Mouse (Mus musculus): ENCODE results near the gene Gtf2e1. TPM values are rescaled to one million over a fixed set of nuclear protein-coding genes. Genes with fewer than 3 reads are reported as not detected.
A peak's percentile ranks its signal among the peaks of the same experiment; 100 is the strongest.

Gtf2e1 gene
- polyA plus RNA-seq, 1 experiment from 2014 or later = 33.6 TPM

DNA sequence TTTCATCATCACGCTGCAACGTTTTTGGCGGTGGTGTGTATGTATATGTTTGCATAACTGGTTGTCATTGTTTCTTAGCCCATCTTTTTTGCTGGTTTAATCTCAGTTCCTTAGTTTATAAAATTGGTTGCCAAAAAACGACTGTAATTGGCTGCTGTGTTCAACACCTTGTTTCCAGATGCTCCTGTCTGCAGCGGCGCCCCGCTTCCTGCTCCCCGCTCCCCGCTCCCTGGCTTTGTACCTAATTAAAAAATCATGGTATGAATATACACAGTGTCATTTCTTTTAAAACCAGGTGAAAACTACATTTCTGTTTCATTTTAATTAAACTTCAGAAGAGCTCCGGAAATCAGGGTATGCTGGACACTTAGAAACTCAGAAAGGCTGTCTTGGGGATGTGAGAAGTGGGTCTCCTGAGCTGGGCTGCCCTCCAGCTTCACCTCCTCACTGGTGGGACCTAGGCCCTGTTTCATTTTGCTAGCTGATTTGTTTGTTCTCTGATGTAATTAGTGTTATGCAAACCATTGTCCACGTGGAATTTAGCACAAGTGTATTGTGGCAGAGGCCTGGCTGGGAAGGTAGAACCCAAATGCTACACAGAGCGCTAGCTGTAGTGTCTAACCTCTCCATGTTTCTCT is 32.6 kb upstream of the Gtf2e1 start:
- Histone ChIP-seq H3K27me3 (no peaks in the 10 kb centered on the region), H3K4me2 (no peak overlapping the region), H3K9me3 (no peaks in the 10 kb centered on the region), H3K9ac (no peak overlapping the region), H3K4me3 (no peak overlapping the region), H3K4me1 (replicated peaks) (peaks cover 4% of the 10 kb centered on the region; the same call in 1 of the 2 replicates), H3K27ac (no peak overlapping the region), H3K36me3 (peaks cover 8% of the 10 kb centered on the region)
- 89% methylated on average over 12 of the region's 12 CpGs for WGBS
- no peak for ATAC-seq (ENCODE audit: low FRiP score)

DNA sequence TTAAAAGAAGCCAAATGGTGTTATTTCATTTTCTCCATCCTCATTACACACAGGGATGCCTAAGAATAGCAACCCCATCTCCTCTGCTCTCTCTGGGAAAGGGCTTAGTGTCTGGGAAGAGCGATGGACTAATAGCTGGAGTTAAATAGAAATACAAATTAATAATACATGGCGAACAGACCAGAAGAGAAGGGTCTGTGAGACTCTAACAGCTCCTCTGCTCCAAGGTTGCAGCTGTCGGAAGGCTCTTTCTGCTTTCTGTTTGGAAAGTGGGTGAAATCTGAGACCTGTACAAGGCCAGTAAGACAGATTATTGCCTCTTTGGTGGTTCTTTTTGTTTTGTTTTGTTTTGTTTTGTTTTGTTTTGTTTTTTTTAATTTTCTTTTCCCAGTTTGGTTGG is 32.0 kb upstream of the Gtf2e1 start:
- 75% methylated on average over 3 of the region's 3 CpGs for WGBS
- H3K4me2 ChIP-seq = no peak overlapping the region
- H3K4me3 ChIP-seq = no peak overlapping the region
- H3K27ac ChIP-seq = 0 out of 2 replicates have a peak overlapping the region, but pooled peaks have one; percentile 35
- H3K9me3 ChIP-seq = no peaks in the 10 kb centered on the region
- no peaks in the 10 kb centered on the region for H3K27me3 ChIP-seq
- peaks cover 4% of the 10 kb centered on the region; the same call in 1 of the 2 replicates for H3K4me1 ChIP-seq (replicated peaks)
- no peak overlapping the region for H3K9ac ChIP-seq
- ATAC-seq (ENCODE audit: low FRiP score) = no peak
- peaks cover 8% of the 10 kb centered on the region for H3K36me3 ChIP-seq

DNA sequence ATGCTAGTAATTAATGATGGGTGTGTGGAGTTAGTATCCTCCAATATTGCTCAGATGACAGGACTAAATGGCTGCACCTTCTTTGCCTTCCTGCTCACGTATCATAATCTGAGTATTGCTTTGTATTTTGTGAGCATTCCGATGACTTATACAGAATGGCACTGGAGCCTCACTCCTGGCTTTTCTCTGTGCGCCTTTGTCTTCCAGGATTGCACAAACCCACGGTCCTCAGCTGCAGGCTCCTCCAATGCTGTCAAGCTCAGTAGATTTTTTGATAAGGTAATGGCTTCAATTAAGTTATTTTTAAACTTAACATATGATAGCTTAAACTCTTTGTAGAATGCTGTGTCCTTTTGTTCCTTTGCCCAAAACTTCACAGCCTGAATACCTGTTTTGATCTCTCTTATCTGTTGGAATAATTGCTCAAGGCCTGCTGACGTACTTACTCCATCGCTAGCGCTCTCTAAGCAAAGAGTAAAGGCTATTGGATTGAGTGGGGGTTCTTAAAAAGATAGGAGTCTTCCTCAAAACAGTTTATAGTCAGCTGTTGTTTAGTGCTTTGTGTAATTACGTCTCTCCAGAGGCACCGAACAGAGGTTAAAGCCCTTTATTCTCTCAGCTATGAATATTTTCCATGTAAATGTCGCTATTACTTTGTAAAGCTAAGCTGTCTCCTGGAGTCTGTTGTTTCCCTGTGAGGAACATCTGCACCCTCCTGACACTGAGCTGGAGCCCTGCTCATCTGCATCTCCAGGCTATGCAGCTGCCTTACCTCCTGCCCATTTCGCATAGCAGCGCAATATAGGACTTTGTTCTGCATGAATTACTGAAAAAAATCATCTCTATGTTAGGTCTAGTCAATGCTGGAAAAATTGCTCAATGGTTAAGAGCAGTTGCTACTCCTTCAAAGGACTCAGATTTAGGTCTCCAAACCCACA is 27.8 kb upstream of the Gtf2e1 start:
- H3K36me3 ChIP-seq = peaks cover under 1% of the 10 kb centered on the region
- 85% methylated on average over 12 of the region's 12 CpGs for WGBS
- H3K9me3 ChIP-seq = no peaks in the 10 kb centered on the region
- no peak overlapping the region for H3K27ac ChIP-seq
- H3K27me3 ChIP-seq = no peaks in the 10 kb centered on the region
- H3K4me2 ChIP-seq = no peak overlapping the region
- peaks cover 10% of the 10 kb centered on the region for H3K4me1 ChIP-seq (replicated peaks)
- H3K9ac ChIP-seq = no peak overlapping the region
- no peak overlapping the region for H3K4me3 ChIP-seq
- no peak for ATAC-seq (ENCODE audit: low FRiP score)

DNA sequence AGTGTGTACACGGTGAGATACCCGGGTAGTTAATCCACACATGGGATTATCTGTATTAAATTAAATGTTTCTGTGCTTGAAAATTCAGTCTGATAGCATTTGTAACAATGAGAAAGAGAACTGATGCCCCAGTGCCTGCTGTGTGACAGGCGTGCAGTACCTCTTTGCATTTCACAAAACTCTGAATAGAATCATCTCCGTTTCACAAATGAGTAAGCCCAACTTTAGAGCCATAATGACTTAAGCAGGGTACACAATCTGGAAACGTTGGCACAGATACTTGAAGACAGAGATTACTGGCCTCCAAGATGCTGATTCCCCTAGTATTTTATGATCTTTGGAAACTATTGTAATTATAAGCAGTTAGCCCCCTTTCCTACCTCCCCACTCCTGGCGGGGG is 26.5 kb upstream of the Gtf2e1 start:
- no peak for ATAC-seq (ENCODE audit: low FRiP score)
- Histone ChIP-seq H3K36me3 (no peaks in the 10 kb centered on the region), H3K9ac (no peak overlapping the region), H3K27ac (no peak overlapping the region), H3K4me1 (replicated peaks) (peaks cover 10% of the 10 kb centered on the region), H3K9me3 (no peaks in the 10 kb centered on the region), H3K4me2 (no peak overlapping the region), H3K4me3 (no peak overlapping the region), H3K27me3 (no peaks in the 10 kb centered on the region)
- whole genome bisulfite sequencing = 73% methylated on average over 6 of the region's 6 CpGs

DNA sequence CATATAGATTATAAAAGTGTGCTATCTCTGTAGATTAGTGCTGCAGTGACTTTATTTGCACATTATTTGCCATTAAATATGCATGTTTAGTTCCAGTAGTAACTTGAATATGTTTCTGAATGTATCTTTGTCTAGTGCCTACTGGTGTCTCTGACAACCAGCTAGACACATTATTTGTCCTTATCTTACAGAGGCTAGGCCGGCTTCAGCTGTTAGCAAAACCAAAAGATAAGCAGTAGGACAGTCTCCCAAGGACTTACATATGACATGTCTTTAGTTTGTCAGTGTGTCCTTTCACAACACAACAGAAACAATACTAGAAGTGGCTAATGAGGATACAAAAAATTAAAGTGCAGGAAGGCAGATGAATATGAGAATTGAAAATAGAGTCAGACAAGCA is 25.5 kb upstream of the Gtf2e1 start:
- 90% methylated on average over 1 of the region's 1 CpGs for WGBS
- Histone ChIP-seq H3K9me3 (no peaks in the 10 kb centered on the region), H3K27me3 (no peaks in the 10 kb centered on the region), H3K9ac (no peak overlapping the region), H3K36me3 (no peaks in the 10 kb centered on the region), H3K4me3 (no peak overlapping the region), H3K4me1 (replicated peaks) (peaks cover 10% of the 10 kb centered on the region; the same call in 1 of the 2 replicates), H3K4me2 (no peak overlapping the region), H3K27ac (no peak overlapping the region)
- no peak for ATAC-seq (ENCODE audit: low FRiP score)

DNA sequence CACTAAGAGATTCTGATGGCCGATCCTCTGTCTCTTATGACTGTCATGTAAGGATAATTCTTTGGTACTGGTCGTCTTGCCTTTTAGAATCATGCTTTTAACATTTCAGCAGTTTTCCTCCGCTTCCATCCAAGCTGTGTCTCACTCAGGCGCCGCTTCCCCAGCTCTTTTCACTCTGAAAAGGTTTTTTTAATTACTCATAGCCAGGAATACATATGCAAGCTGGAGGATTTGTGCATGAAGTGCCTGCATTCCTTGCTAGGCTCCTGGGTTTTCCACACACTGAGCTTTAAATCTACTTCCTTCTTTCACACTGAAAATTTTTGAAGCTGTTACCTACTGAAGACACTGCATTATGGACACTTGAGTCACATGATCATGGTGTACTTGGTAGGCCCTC is 23.4 kb upstream of the Gtf2e1 start:
- Histone ChIP-seq H3K9me3 (no peaks in the 10 kb centered on the region), H3K27ac (no peak overlapping the region), H3K27me3 (no peaks in the 10 kb centered on the region), H3K4me1 (replicated peaks) (peaks cover 10% of the 10 kb centered on the region; the same call in 1 of the 2 replicates), H3K9ac (no peak overlapping the region), H3K4me3 (no peak overlapping the region), H3K4me2 (no peak overlapping the region), H3K36me3 (peaks cover 12% of the 10 kb centered on the region)
- WGBS = 84% methylated on average over 5 of the region's 5 CpGs
- ATAC-seq (ENCODE audit: low FRiP score) = no peak

DNA sequence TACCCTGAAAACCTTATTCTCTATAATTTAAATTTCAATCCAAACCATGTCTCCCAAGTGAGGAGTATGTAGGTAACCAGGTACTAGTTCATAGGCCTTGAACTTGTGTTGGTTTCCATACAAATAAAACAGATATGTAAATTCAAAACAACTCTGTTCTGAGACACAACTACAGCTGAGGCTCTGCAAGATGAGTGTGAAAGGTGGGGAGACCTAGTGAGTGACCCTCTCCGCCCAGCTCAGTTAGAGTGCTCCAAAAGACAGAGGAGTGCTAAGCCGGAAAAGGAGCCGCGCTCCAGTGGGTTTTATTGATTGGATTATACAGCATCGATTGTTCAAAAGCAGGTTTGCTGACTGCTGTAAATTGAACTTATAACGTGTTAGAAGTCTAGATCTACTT is 22.8 kb upstream of the Gtf2e1 start:
- Histone ChIP-seq H3K4me1 (replicated peaks) (peaks cover 7% of the 10 kb centered on the region; the same call in 1 of the 2 replicates), H3K9ac (no peak overlapping the region), H3K4me2 (no peak overlapping the region), H3K4me3 (no peak overlapping the region), H3K27ac (no peak overlapping the region), H3K36me3 (peaks cover 17% of the 10 kb centered on the region), H3K27me3 (no peaks in the 10 kb centered on the region), H3K9me3 (no peaks in the 10 kb centered on the region)
- ATAC-seq (ENCODE audit: low FRiP score) = no peak
- WGBS = 70% methylated on average over 6 of the region's 6 CpGs

DNA sequence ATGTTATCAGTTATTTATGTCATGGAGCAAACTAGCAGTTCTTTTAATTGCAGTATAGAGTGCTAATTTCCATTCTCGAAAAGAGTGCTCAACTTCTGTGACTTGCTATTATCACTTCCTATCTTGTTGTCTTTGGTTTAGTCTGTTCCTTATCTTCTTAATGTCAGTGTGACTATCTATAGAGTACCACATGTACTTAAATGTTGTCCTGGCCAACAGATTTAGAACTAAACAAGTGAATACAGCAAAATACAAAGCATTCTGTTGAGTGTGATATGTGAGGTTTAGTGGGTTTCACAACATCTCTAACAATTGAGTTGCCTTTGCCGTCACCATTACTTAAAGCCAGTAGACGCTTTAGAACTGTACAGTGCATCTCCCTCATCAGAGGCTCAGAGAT is 13.2 kb upstream of the Gtf2e1 start:
- H3K9ac ChIP-seq = no peak overlapping the region
- no peak overlapping the region for H3K4me3 ChIP-seq
- peaks cover 8% of the 10 kb centered on the region; the same call in 1 of the 2 replicates for H3K4me1 ChIP-seq (replicated peaks)
- H3K27me3 ChIP-seq = no peaks in the 10 kb centered on the region
- no peak for ATAC-seq (ENCODE audit: low FRiP score)
- H3K4me2 ChIP-seq = no peak overlapping the region
- 99% methylated on average over 3 of the region's 3 CpGs for WGBS
- H3K27ac ChIP-seq = no peak overlapping the region
- peaks cover 12% of the 10 kb centered on the region for H3K36me3 ChIP-seq
- no peaks in the 10 kb centered on the region for H3K9me3 ChIP-seq

DNA sequence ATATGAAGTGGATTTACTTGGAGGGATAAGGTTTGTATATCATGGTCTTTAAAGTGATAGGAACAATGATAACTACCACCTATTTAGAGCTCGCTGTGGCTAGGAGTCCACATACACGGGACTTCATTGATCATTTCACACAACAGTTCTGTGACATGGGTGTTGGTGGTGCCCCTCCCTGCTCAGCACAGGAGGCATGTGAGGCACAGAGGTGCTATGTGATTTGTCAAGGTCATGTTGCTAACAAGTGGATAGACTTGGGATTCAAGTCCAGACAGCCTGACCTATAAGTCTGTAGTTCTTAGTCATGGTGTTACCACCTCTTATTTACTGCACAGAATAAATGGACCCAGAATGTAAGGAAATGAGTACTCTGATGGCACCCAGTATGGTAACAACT is 11.4 kb upstream of the Gtf2e1 start:
- Histone ChIP-seq H3K9ac (no peak overlapping the region), H3K27ac (no peak overlapping the region), H3K4me1 (replicated peaks) (peaks cover 11% of the 10 kb centered on the region; the same call in 1 of the 2 replicates), H3K4me3 (no peak overlapping the region), H3K36me3 (no peaks in the 10 kb centered on the region), H3K27me3 (no peaks in the 10 kb centered on the region), H3K4me2 (no peak overlapping the region), H3K9me3 (no peaks in the 10 kb centered on the region)
- WGBS = 79% methylated on average over 2 of the region's 2 CpGs
- ATAC-seq (ENCODE audit: low FRiP score) = no peak

DNA sequence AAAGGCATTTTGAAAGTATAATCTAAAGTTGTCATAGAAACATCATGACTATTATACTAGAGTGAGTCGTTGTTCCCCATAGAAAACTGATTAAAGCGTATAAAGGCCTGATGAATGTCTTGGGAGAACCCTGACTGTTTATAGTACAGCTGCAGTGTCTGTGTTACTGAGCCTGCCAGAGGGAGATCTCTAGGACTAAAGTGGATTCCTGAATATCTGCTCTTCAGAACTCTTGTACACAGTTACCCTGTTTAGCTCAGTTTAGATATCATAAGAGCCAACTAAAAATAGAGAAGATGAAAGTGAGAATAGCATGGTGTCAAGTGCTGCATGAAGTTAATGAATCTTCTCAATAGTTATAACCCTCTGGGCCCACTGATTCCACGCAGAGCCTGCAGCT is 10.7 kb upstream of the Gtf2e1 start:
- Histone ChIP-seq H3K4me1 (replicated peaks) (peaks cover 14% of the 10 kb centered on the region; the same call in 1 of the 2 replicates), H3K4me2 (no peak overlapping the region), H3K36me3 (no peaks in the 10 kb centered on the region), H3K9me3 (no peaks in the 10 kb centered on the region), H3K4me3 (no peak overlapping the region), H3K27ac (no peak overlapping the region; the same call in 1 of the 2 replicates), H3K9ac (no peak overlapping the region), H3K27me3 (no peaks in the 10 kb centered on the region)
- WGBS = 45% methylated on average over 3 of the region's 3 CpGs
- ATAC-seq (ENCODE audit: low FRiP score) = no peak

DNA sequence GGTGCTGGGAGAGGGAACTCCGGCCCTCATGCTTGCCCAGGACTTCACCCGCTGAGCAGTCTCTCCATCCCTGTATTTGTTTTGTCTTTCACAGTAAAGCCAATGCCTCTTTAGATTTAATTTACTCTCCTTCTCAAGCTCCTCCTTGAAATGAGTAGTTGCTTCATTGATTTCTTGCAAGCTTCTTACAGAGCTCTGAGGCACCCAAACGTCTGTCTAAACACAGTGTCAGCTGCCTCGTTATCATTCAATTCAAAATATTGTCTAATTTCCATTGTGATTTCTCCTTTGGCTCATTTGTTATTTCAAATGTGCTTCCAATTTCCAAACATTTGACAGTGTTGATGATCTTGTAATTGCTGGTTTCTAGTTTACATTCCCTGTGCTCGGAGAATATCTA is 6.7 kb upstream of the Gtf2e1 start:
- H3K9ac ChIP-seq = no peak overlapping the region
- H3K27me3 ChIP-seq = no peaks in the 10 kb centered on the region
- no peak for ATAC-seq (ENCODE audit: low FRiP score)
- no peaks in the 10 kb centered on the region for H3K9me3 ChIP-seq
- no peak overlapping the region for H3K4me3 ChIP-seq
- H3K36me3 ChIP-seq = peaks cover 6% of the 10 kb centered on the region
- WGBS = 73% methylated on average over 5 of the region's 5 CpGs
- H3K4me1 ChIP-seq (replicated peaks) = peaks cover 14% of the 10 kb centered on the region; the same call in 1 of the 2 replicates
- peak overlapping the region; percentile 52 for H3K27ac ChIP-seq
- H3K4me2 ChIP-seq = no peak overlapping the region

DNA sequence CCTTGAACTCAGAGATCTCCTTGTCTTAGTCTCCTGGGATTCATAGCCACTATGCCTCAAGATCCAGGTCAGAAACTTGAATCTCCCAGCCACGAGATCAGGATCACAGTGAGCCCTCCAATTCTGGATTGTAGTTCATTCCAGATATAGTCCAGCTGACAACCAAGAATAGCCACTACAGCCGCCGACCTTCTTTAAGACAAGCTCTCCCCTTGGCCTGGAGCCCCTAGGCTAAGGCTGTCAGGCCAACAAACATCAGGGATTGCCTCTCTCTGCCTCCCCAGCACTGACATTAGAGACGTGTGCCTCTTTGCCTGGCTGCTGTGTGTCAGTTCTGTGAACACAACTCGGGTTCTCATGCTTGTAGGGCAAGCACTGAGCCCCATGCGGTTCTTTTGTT is 1.2 kb upstream of the Gtf2e1 start:
- peak overlapping the region; percentile 58 for H3K4me2 ChIP-seq
- ATAC-seq (ENCODE audit: low FRiP score) = no peak
- peak overlapping the region; percentile 80; the same call in 1 of the 2 replicates for H3K9ac ChIP-seq
- no peak overlapping the region for H3K27ac ChIP-seq
- 90% methylated on average over 6 of the region's 6 CpGs for WGBS
- peak overlapping the region; percentile 81; the same call in 1 of the 2 replicates for H3K4me3 ChIP-seq
- H3K9me3 ChIP-seq = no peaks in the 10 kb centered on the region
- peaks cover 27% of the 10 kb centered on the region for H3K4me1 ChIP-seq (replicated peaks)
- H3K36me3 ChIP-seq = peaks cover 6% of the 10 kb centered on the region
- H3K27me3 ChIP-seq = no peaks in the 10 kb centered on the region
